Mouse (Mus musculus) G1E (cell line): ENCODE results near the gene Fbxl8.

ENCODE experiments used
- CTCF ChIP-seq: IDR thresholded peaks from 2 replicates; pipeline ENCODE4 v1.5.1; 2012; ENCODE audit warnings: low read depth, low read length, inconsistent platforms, mixed read lengths
- GATA2 ChIP-seq: IDR thresholded peaks from 2 replicates; pipeline ENCODE4 v1.6.1; 2012; ENCODE audit warnings: low read depth, low read length, inconsistent platforms, borderline replicate concordance

DNA sequence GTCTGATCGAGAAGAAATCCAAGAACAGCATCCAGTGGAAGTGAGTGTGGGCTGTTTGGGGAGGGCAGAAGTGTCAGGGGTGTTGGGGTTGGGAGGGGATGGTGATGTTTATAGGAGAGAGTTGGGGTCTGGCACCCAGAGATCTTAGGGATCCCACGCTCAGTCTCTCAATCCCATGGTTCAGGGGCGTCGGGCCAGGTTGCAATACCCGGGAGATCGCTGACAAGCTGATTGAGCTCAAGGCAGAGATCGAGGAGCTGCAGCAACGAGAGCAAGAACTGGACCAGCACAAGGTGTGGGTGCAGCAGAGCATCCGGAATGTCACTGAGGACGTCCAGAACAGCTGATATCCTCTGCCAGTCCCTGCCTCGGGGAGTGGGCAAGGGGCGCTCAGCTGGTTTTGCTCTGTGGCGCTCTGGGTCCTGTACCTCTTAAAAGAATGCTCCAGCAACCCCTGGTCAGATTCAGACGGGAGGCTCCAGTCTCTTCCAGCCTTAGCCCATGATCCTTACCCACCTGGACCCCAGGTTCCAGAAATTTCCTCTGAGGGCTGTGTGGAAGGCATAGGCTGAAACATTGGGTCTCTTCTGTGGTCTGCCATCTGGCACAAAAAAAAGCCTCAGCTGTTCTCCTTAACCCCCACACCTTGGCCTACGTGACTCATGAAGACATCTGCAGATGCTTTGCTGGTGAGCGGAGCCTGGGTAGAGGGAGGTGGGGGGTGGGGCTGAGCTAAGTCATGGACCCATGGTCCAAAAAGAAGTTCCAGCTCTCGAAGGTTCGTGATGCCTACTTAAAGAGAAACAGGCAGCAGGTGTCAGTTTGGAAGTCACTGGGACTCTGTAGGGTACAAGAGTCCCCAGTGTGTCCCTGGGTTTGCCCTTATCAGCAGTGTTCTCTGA, 34.2 kb downstream of the Fbxl8 start:
- TF ChIP-seq CTCF: no peak
- TF ChIP-seq GATA2: no peak
